27 mouse cellular contexts compared by ENCODE assay signal in genomic region chr14:87098093-87098492, GRCm38 (mm10). TPM values are rescaled to one million over a fixed set of nuclear protein-coding genes. Genes with fewer than 3 reads are reported as not detected.
"Had no signal": no experiment of that assay in that cellular context is flagged by ENCODE, and none has a peak within 500 bp of the region (broad histone marks: within the 10 kb centered on the region; RNA-seq: fewer than 3 reads in every experiment).

No protein-coding gene starts in this region.

- H3K27ac ChIP-seq: heart, adult 2 months; heart, embryonic 13.5 days; heart, embryonic 15.5 days; hindbrain, embryonic 13.5 days; hindbrain, embryonic 15.5 days; hindbrain, postnatal 0 days; kidney, embryonic 15.5 days; kidney, postnatal 0 days; limb, embryonic 13.5 days; limb, embryonic 15.5 days; liver, embryonic 12.5 days; liver, embryonic 14.5 days had no signal

- H3K4me3 ChIP-seq: heart, adult 2 months; heart, embryonic 13.5 days; heart, embryonic 15.5 days; hindbrain, embryonic 13.5 days; hindbrain, embryonic 15.5 days; kidney, embryonic 15.5 days; limb, embryonic 13.5 days; limb, embryonic 15.5 days; liver, embryonic 12.5 days had no signal

- H3K27me3 ChIP-seq: heart, embryonic 13.5 days; heart, embryonic 15.5 days; hindbrain, embryonic 13.5 days; hindbrain, embryonic 15.5 days; kidney, embryonic 15.5 days; limb, embryonic 13.5 days; limb, embryonic 15.5 days; liver, embryonic 12.5 days had no signal

- H3K9me3 ChIP-seq: heart, embryonic 13.5 days; heart, embryonic 15.5 days; hindbrain, embryonic 13.5 days; hindbrain, embryonic 15.5 days; kidney, embryonic 15.5 days; limb, embryonic 13.5 days; limb, embryonic 15.5 days; liver, embryonic 12.5 days had no signal

- H3K36me3 ChIP-seq: heart, embryonic 13.5 days; heart, embryonic 15.5 days; hindbrain, embryonic 13.5 days; hindbrain, embryonic 15.5 days; kidney, embryonic 15.5 days; limb, embryonic 13.5 days; limb, embryonic 15.5 days; liver, embryonic 12.5 days had no signal

- H3K4me1 ChIP-seq: heart, embryonic 13.5 days; heart, embryonic 15.5 days; hindbrain, embryonic 13.5 days; hindbrain, embryonic 15.5 days; kidney, embryonic 15.5 days; limb, embryonic 13.5 days; limb, embryonic 15.5 days had no signal

- H3K9ac ChIP-seq: heart, embryonic 13.5 days; heart, embryonic 15.5 days; hindbrain, embryonic 13.5 days; hindbrain, embryonic 15.5 days; kidney, embryonic 15.5 days; limb, embryonic 13.5 days; limb, embryonic 15.5 days; liver, embryonic 12.5 days; liver, embryonic 14.5 days had no signal

- DNase-seq: gastrocnemius, postnatal 14 days; gastrocnemius, postnatal 36 days; heart, adult 11 months; heart, adult 2 months; heart, postnatal 14 days; heart, postnatal 36 days; kidney, adult 11 months; kidney, adult 2 months; kidney, adult 9 months; kidney, postnatal 14 days; kidney, postnatal 36 days; layer of hippocampus, adult 9-11 months; layer of hippocampus, postnatal 36 days; left cerebral cortex, postnatal 4 days had no signal

- ATAC-seq: hindbrain, postnatal 0 days; intestine, embryonic 16.5 days; liver, embryonic 12.5 days had no signal

RNA-seq across cellular contexts. Expression of gene Diaph3, which starts 42.9 kb away (rescaled TPM):
- polyA plus RNA-seq: liver, adult 2 months had no signal
